Mouse (Mus musculus): Measurements from ENCODE around the gene Gpc5.
A peak's percentile ranks its signal among the peaks of the same experiment; 100 is the strongest.

The Gpc5 gene

DNA sequence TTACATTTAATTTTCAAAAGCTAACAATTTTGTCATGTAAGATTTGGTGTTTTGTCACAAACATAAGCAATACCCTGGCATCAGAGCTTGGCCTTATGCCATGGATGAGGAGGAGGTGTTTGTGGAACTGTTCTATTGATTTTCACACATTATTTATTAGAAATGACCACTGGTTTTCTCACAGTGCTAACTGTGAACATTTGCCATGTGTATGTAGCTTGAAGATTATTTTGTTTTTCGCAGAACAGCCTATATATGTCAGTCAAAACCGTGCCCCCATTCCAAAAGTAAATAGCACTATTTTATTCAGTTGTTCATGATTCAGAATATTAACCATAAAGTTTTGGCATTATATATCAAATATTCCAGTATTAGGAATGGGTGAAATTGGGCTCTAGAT is 1216.5 kb downstream of the Gpc5 start:
- DNase-seq (ENCODE audit: low read depth, low spot score): no peak

DNA sequence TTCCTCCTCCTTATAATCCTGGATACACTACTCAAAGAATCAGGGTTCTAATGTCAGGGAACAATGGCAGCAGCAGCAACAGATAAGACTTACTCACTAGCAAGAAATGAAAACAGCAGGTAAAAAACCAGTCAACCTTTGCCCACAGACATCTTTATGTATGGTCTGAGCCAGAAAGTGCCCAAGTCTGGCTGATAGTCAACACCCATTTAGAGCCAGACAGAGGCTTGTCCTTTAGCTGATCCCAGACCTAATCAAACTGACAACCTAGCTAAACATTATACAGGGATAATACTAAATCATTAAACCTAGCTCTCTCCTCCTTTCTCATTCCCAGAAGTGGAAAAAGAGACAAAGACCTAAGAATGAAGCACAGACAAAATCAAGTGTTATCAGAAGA is 1225.5 kb downstream of the Gpc5 start:
- no peak for DNase-seq (ENCODE audit: low read depth, low spot score)

DNA sequence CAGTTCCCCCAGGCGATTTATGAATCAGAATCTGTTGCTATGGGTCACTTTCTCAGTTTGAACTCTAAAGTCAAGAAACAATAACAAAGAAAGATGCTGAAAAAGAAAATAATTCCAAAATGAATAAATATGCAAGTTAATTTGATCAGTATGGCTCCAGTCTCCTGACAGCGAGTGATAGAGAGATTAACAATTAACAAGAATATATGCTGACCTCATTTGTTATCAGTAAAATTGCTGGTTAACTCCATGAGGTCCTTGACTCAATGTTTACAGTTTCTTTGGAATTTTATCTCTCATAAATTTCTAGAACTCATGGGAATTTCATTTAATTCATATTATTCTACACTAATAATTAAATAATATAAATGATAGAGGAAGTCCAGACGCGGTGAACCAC is 1244.2 kb downstream of the Gpc5 start:
- no peak for DNase-seq (ENCODE audit: low read depth, low spot score)

DNA sequence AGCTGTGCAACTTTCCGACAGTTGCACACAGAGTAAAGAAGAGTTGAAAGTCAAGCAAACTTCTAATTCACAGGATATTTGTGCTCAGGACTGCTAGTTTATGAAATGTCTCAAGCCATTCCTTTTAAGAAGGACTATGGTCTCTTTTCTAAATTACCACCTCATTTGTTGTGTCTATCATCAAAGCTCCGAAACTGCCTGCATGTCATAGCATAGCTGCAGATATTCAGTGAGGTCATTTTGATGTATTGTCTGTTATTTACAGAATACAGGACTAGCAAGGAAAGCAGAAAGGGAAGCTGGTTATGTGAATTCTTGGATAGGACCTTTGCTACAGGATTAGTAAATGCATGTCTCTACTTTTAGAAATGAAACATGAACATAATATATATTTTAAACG is 1246.4 kb downstream of the Gpc5 start:
- no peak for DNase-seq (ENCODE audit: low read depth, low spot score)

DNA sequence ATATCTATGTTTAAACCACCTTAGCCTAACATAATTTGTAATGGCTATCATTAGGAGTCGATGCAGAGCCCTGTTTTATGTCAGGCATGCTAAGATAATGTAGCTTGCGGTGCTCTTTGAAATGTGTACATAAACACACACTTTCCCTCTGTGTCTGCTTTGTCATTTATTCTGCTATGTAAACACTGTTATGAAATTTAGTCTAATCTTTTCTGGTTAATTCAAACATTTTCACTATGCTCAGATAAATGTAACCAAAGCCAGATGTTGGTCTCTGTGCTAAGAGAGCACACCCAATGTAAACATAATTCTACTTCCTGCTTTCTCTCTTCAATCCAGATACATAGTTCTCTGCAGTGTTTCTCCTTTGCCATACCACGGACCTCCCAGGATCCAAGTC is 1256.5 kb downstream of the Gpc5 start:
- DNase-seq (ENCODE audit: low read depth, low spot score): no peak

DNA sequence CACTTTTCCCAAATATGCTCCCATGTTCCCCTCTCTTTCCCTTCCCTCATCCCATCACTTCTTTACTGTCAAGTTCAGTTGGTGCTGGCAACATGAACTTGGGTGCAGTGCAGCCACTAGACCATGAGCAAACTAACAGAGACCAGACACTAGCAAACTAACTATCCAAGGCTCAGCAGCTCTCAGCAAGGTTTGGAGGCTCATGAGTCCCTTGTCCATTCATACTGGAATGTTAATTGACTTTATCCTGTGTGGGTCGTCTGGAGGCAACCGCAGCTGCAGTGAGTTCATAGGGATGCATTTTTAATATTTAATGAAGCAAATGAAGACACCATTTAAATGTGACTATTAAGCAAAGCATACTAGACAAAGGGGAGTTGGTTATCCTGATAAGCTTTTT is 1292.6 kb downstream of the Gpc5 start:
- DNase-seq (ENCODE audit: low read depth, low spot score): no peak

DNA sequence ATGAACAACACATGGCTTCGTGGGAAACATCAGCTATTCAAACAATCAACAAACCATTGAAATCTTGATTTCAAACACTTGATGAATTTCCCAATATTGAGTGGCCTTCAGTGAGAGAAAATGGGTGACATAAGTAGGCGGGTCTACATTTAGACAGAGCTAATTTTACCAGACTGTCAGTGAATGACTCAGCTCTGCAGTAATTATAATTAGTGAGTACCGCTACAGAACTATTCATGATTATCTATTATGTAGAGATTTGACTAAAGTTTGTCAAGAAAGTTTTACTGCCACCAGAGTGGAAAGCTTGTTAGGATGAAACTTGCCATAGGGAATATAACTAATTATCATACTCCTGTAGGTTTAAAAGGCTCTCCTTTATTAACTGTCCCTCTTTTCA is 1323.5 kb downstream of the Gpc5 start:
- no peak for DNase-seq (ENCODE audit: low read depth, low spot score)

DNA sequence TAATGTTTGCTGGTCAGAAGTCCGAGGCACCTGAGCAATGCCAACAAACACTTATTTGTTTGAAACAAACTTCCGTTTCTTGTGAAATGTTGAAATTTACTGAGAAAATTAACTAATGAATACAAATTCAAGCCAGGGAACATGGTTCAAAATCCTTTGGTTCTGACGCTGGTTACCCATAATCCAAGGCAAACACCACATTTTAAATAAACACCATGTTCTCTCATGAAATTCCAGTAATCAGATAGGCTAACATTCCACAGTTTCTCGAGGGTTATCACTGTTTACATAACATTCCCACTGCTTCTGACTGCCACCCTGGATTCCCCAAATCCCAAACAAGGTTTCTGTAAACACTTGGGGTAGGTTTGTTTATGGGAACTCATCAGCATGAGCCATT is 1356.2 kb downstream of the Gpc5 start:
- DNase-seq (ENCODE audit: low read depth, low spot score): no peak

DNA sequence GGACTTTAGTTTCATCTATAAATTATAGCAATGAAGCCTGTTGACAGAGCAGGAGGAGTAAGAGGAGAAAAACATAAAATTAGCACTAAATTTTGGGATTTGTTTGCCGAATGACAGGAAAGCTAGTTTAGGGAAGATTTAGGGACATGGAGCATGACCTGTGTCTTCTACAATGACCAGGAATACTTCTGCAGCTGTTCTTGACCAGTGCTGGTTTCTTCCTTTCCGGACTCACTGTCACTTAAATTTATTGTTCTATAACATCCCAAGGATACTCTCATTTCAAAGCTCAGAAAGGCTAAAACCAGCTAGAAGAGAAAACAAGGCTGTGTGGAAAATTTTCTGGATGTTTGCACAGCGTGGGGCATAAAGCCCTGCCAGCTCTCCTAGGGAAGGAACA is 1361.3 kb downstream of the Gpc5 start:
- no peak for DNase-seq (ENCODE audit: low read depth, low spot score)

DNA sequence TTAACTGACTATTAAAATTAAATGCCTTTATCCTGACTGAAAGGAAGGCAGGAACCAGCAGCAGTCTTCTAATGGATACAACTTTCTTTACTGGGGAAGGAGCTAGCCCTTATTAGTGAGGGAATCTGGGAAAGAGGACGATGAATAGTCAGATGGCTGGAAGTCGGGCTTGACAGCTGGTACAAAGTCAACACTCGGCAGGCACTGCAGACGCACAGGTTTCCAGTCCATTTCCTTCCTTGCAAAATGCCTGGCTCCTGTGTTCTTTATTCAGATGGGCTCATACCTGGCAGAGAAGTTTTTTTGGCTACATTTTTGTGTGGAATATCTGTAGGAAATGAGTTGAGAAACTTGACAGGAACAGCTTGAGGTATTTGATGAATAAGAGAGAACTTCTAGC is 1364.2 kb downstream of the Gpc5 start:
- no peak for DNase-seq (ENCODE audit: low read depth, low spot score)

DNA sequence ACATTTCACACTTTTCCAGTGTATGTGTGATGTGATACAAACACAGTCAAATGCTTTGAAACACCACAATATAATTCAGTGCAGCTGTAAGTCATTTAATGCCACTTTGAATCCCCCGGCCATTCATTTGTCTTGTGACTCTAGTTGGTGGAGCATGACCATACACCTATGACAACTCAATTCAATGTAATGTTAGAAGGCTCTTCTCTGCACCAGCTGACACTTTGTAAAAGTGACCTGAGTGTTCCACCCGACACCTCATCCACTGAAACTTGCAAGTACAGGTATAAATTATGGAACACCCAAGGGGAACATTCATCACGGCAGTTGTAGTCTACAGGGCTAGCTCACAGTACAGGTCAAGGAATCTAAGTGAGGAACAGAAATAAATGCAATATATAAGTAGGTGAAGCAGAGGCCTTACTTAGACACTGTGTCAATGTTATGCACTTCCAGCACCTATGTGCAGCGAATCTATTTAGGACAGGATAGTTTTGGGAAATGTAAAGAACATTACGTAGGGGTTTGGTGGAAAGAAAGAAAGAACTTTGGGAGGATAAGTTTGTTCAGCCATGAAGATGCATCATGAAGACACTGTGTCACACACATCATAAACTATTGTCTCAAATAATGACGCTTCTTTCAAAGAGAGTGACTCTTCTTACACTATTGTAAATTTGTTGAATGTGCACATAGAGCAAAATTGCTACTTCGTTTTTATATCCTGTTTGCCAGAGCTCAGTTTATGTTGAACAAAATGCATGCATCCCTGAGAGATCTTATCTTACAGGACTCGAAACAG is 1381.6 kb downstream of the Gpc5 start:
- DNase-seq (ENCODE audit: low read depth, low spot score): no peak

DNA sequence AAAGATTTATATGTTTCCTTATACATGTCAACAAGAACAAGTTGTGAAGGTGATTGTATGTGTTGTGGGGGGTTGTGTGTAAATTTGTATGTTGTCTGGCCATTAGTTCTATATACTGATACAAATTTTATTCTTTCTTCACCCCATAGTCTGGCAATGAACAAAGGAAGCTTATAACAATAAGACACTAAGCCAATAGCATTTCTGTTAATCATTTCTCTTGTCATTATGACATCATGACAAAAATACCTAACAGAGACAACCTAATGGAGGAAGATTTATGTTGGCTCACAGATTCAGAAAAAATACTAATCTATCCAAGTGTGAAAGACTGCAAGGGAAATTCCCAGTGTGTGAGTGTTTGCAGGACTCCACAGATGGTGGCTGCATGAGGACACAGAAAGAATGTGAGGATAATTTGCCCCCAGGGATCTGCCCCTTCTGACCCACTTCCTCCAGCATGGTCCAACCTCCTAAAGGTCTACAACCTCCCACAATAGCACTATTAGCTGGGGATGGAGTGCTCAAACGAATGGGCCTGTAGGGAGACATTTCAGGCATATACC is 1402.4 kb downstream of the Gpc5 start:
- peak; percentile 48 for DNase-seq (ENCODE audit: low read depth, low spot score)

DNA sequence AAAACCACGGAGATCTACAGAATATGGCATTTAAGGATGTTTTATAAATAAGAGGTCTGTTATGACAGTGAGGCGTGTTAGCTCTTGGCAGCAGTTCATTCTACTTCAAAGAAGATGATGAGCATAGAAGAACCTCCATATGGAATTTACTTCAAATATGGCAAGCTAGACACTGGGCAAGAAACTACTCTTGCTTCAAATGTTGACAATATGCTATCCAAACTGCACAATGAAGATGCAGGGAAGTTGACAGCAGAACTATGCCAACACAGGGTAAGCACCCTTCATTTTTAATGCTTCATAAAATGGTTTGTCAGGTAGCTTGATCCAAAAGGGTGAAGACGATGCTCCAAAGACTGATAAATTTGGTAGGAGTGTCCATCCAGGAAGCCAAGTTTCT is 1446.2 kb downstream of the Gpc5 start:
- DNase-seq (ENCODE audit: low read depth, low spot score): no peak

DNA sequence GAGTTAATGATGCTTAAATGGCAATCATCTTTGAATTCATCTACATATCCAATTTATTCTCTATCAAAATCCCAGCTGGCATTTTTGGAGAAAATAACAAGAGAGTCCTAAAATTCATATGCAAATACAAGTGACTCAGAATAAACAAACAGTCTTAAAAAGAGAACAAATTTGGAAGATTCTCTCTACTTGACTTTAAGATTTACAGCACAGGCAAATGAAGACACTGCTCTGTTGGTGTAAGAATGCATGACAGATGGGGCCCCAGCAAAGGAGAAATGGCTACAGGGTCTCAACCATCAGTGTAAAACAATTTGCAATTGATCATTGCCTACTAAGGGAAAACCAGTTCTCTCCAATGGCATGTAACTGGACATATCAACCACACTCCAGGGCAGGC is 1451.7 kb downstream of the Gpc5 start:
- no peak for DNase-seq (ENCODE audit: low read depth, low spot score)

DNA sequence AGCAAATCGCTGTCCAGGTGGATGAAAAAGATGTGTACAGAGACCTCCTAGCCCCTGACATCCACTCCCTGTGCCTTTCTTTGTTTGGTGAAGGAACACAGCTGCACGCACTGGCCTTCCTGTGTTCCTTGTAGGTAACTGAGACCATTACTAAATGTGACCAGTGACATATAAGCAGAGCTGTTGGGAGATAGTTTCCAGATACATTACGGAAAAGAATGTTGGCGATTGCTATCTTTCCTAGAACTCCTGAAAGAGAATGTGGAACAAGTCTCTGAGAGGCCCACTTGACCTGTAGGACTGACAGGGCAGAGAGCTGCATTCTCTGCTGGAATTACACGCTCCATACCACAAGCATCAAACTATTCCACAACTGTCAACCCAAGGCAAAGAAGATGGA is 1459.4 kb downstream of the Gpc5 start:
- no peak for DNase-seq (ENCODE audit: low read depth, low spot score)

DNA sequence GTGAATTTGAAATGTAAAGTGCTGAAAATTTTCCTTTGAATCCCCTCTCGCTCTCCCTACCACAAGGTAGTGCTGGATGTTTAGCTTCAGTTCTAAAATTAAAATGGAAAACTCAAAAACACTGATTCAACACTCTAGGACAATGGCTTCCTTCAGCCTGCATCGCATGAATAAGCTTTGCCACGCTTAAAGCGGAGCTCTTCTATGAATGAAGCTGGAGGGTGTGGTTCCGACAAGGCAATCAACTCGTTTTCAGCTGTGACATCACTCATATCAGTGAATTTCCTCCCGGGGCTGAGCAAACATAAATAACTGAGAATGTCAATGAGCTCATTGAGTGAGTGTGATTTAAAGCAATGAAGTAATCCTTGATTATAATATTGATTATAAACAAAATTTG is 1461.3 kb downstream of the Gpc5 start:
- DNase-seq (ENCODE audit: low read depth, low spot score): no peak

DNA sequence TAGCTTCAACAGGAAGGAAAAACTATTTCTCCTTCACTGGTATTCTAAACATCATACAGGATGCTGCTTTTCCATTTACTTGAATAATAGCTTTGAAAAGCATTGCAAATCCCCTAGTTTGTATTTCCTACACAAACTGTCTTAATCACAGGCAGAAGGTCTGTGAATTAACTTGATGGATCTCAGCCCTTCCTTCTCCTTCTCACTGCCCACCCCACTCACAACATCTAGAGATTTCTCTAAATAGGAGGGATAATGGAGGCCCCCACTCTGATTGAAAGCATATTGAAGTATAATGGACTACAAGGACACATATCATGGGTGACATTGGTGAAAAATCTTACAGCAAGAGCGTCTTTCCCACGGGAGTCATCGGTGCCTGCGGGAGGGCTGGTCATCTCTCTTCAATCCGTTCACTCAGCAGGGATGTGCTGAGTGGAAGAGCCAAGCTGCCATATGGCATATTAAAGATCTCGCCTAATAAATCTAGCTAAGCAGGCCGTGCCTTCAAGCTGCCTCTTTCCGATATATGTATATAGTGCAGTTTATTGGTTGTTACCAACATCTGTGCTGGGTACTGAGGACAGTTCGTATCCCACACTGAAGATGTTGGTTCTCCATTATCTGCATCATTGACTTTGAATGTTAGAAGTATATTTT is 1466.3 kb downstream of the Gpc5 start:
- no peak for DNase-seq (ENCODE audit: low read depth, low spot score)

DNA sequence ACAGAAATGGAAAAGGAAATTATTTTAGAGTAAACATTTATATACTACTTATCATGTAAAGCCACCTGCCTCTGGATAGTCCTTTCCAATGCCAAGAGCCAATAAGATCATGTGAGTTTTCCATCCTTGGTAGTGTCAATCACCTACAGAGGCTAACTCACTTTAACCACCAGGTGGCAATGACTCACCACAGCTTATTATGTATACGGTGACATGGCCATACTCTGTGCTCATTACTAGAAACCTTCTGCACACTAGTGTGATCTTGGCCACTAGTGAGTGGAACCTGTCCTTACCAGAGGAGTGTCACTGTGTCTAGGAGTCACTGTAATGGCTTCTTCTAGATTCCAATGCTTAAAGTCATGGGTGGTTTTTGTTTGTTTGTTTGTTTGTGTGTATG is 1468.0 kb downstream of the Gpc5 start:
- DNase-seq (ENCODE audit: low read depth, low spot score): no peak

Measured in embryo, embryonic 11.5 days (tissue).